Mouse (Mus musculus) stomach, postnatal 0 days (tissue): ENCODE data around the gene Oxsr1. TPM values are rescaled to one million over a fixed set of nuclear protein-coding genes. Genes with fewer than 3 reads are reported as not detected.

ENCODE experiments used
- ATAC-seq: fragments of 200-750 bp; cut with Nextera tagmentation; 2 replicates; pipeline ENCODE4 v1.8.0; 2017; ENCODE audit not compliant: low FRiP score, low TSS enrichment
- DNase-seq: peaks from one replicate; pipeline ENCODE4 v3.0.0-alpha.2; 2016; ENCODE audit warnings: low spot score
- H3K27ac ChIP-seq: fragments of 300-500 bp; sonication (generic); replicated peaks from 2 replicates; pipeline ENCODE4 v1.5.1; 2014; ENCODE audit warnings: mild to moderate bottlenecking, control low read depth
- H3K27me3 ChIP-seq: fragments of 300-500 bp; sonication (generic); 2 replicates; pipeline ENCODE4 v1.6.1; 2014; ENCODE audit warnings: low read length; ENCODE audit not compliant: control insufficient read depth, insufficient read depth
- H3K36me3 ChIP-seq: fragments of 300-500 bp; sonication (generic); 2 replicates; pipeline ENCODE4 v1.6.1; 2014; ENCODE audit warnings: low read length, mixed read lengths; ENCODE audit not compliant: control insufficient read depth, insufficient read depth
- H3K4me1 ChIP-seq: fragments of 300-500 bp; sonication (generic); replicated peaks from 2 replicates; pipeline ENCODE4 v1.6.1; 2014; ENCODE audit warnings: antibody characterized with exemption; ENCODE audit not compliant: control insufficient read depth, insufficient read depth
- H3K4me2 ChIP-seq: fragments of 300-500 bp; sonication (generic); replicated peaks from 2 replicates; pipeline ENCODE4 v1.6.1; 2014; ENCODE audit warnings: low read depth, mild to moderate bottlenecking, control low read depth, moderate library complexity
- H3K4me3 ChIP-seq: fragments of 300-500 bp; sonication (generic); 2 replicates; pipeline ENCODE4 v1.5.1; 2014; ENCODE audit warnings: low read depth, low read length, control low read depth
- H3K9ac ChIP-seq: fragments of 300-500 bp; sonication (generic); 2 replicates; pipeline ENCODE4 v1.6.1; 2014; ENCODE audit warnings: mild to moderate bottlenecking, low read length, control low read depth, mixed read lengths
- H3K9me3 ChIP-seq: fragments of 300-500 bp; sonication (generic); 2 replicates; pipeline ENCODE4 v1.6.1; 2016; ENCODE audit warnings: low read length; ENCODE audit not compliant: control insufficient read depth
- CTCF ChIP-seq: IDR thresholded peaks from 2 replicates; pipeline ENCODE4 v1.5.1; 2016; ENCODE audit warnings: antibody characterized with exemption, low read depth, mild to moderate bottlenecking, moderate library complexity
- EP300 ChIP-seq: optimal IDR thresholded peaks from 2 replicates; pipeline ENCODE3; 2016; ENCODE audit warnings: antibody characterized with exemption
- WGBS: fragments of 180-500 bp; shearing (Covaris S2); extraction: QIAGEN DNeasy Blood & Tissue Kit; methylation state at CpG from one replicate; pipeline ENCODE4 v1.1.7; 2014; 5-methylcytosine and 5-hydroxymethylcytosine counted together
- polyA plus RNA-seq: library from polyadenylated mRNA; unstranded; fragments of >200 nt; fragmentation: Nextera tagmentation; extraction: Ambion mirVana; gene quantifications from 2 replicates; pipeline ENCODE4 v1.2.1, GENCODE M21; 2015

Oxsr1 gene
- polyA plus RNA-seq, 1 experiment from 2014 or later = 8.7 TPM

DNA sequence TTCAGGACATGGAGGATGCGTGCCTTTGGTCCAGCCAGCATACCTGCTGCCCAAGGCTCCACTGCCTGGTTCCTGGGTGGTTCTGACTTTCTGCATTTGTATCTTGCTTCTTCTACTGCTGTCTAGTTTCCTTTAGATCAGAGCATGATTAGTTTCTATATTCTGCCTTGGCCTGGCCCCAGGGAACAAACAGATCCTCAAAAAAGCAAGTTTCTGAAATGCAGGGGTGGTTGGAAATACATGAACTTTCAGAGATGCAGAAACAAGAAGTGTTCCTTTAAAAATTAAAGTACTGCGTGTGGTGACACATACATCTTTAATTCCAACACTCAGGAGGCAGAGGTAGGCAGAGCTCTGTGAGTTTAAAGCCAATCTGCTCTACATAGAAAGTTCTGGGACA, 12.6 kb upstream of the Oxsr1 start:
- Histone ChIP-seq H3K36me3 (peaks cover 5% of the 10 kb centered on the region), H3K9me3 (no peaks in the 10 kb centered on the region)
- ATAC-seq = no peak

DNA sequence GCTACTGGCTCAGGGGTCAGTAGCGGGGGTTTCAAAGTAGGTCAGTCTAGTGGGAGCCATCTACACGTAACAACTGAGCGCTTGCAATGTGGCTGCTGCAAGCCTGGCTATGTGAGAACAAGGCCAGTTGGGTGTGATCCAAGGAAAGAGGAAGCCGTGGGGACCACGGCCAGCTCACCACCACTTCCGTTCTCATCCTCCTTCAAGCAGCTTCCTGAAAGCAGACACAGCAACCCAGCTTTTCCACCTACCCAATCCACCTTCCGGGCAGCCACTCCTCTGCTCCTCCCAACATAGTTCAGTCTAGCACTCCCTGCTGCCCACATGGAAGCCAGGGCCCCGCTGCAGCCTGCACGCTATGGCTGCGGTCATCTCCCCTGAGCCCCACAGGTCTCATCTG, 12.1 kb upstream of the Oxsr1 start:
- H3K27ac ChIP-seq = peak overlapping the region; percentile 1; the same call in 1 of the 2 replicates
- no peak overlapping the region for H3K4me3 ChIP-seq
- H3K4me2 ChIP-seq = no peak overlapping the region
- TF ChIP-seq CTCF = peak; percentile 10; the same call in 1 of the 2 replicates
- TF ChIP-seq EP300 = no peak
- peaks cover 5% of the 10 kb centered on the region for H3K36me3 ChIP-seq
- peak; percentile 46 for DNase-seq
- 40% methylated on average over 10 of the region's 10 CpGs for WGBS
- H3K4me1 ChIP-seq = peaks cover 5% of the 10 kb centered on the region; the same call in 1 of the 2 replicates
- H3K9me3 ChIP-seq = no peaks in the 10 kb centered on the region
- no peak overlapping the region for H3K9ac ChIP-seq
- no peak for ATAC-seq
- H3K27me3 ChIP-seq = no peaks in the 10 kb centered on the region

More for the DNA sequence above, 12.6 kb upstream of the Oxsr1 start:
- Histone ChIP-seq H3K4me1 (peaks cover 5% of the 10 kb centered on the region; the same call in 1 of the 2 replicates), H3K4me3 (no peak overlapping the region), H3K4me2 (no peak overlapping the region), H3K27me3 (no peaks in the 10 kb centered on the region), H3K27ac (0 out of 2 replicates have a peak overlapping the region, but pooled peaks have one; percentile 1), H3K9ac (no peak overlapping the region)
- no peak for DNase-seq
- 0 out of 2 replicates have a peak, but pooled peaks have one; percentile 0 for TF ChIP-seq CTCF
- TF ChIP-seq EP300 = no peak
- WGBS = 74% methylated on average over 2 of the region's 2 CpGs

DNA sequence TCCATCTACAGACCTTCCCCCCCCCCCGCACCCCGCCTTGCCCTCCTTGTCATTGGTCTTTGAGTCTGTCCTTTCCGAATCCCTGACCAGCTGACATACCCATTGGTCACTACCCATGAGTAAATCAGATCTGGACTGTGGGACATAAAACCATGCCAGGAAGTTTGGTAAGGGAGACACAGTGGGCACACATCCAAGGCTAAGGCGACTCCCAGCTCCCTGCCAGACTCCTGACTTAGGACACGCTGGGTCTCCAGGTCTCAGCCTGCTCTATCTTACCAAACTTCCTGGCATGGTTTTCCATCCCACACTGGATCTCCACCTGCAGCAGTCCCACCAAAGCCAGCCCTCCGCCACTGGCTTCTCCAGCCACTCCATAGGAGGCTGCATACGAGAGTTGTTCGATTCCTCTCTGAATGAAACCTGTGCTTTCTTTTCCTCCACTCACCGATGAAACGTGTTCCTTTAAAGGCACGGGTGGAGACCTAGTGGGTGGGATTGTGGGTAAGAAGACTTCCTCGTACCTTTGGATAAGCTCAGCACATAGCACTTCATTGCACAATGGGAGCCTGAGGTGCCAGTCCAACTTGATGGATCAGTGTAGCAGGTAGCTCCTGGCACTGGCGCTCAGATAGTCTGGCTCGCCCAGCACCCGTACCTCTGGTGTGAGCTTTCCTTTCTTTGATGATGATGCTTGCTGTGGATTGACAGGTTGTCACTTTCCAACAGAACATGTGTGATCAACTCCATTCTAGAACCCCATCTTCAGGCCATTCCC, 8.1 kb upstream of the Oxsr1 start:
- WGBS = 71% methylated on average over 15 of the region's 15 CpGs

DNA sequence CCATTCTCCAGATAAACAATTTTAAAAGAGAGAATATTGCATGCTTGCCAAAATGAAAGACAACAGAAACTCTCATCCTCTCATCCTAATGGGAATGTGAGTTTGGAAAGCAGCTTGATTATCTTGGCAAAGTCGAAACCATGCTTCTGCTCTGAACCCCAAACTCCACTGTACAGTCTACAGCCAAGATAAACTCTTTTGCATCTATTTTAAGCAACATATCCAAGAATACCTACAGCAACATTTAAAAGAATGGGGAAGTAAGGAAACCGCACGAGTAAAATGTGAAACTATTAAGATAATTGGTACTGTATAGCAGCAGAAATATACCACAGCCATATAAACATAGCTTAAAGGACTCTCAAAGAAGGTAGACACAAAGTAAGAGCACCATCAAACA, 6.3 kb upstream of the Oxsr1 start:
- H3K9me3 ChIP-seq = no peaks in the 10 kb centered on the region
- no peak overlapping the region for H3K4me3 ChIP-seq
- no peak for TF ChIP-seq EP300
- no peak for TF ChIP-seq CTCF
- no peaks in the 10 kb centered on the region for H3K36me3 ChIP-seq
- H3K27me3 ChIP-seq = no peaks in the 10 kb centered on the region
- 59% methylated on average over 3 of the region's 3 CpGs for WGBS
- no peak for DNase-seq
- H3K27ac ChIP-seq = no peak overlapping the region
- H3K9ac ChIP-seq = no peak overlapping the region
- no peak for ATAC-seq
- no peaks in the 10 kb centered on the region for H3K4me1 ChIP-seq
- no peak overlapping the region for H3K4me2 ChIP-seq

More for the DNA sequence above, 8.1 kb upstream of the Oxsr1 start:
- TF ChIP-seq CTCF = no peak
- peak; percentile 50 for TF ChIP-seq EP300
- Histone ChIP-seq H3K4me2 (peak overlapping the region; percentile 27; the same call in 1 of the 2 replicates), H3K9ac (no peak overlapping the region), H3K27ac (peak overlapping the region; percentile 85), H3K9me3 (no peaks in the 10 kb centered on the region), H3K27me3 (no peaks in the 10 kb centered on the region), H3K4me3 (no peak overlapping the region), H3K36me3 (no peaks in the 10 kb centered on the region), H3K4me1 (no peaks in the 10 kb centered on the region; the same call in 1 of the 2 replicates)
- DNase-seq = peak; percentile 62
- ATAC-seq = peak; percentile 91

DNA sequence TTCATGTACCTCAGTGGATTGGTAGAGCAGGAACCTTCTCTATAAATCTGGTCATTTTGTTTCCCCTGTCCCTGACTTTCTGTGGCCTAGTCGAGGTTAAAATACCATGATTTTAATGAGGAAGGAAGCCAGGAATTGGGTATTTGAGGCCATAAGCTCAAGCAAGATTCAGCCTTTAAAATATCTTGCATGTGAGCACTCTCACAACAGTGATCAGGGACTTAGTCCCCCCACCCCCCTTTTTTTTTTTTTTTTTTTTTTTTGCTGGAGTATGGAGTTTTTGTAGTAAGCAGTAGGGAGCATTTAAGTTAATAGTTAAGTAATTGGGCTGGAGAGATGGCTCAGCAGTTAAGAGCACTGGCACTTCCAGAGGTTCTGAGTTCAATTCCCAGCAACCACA, 1.9 kb upstream of the Oxsr1 start:
- Histone ChIP-seq H3K4me2 (no peak overlapping the region), H3K9ac (no peak overlapping the region), H3K27ac (no peak overlapping the region), H3K36me3 (no peaks in the 10 kb centered on the region), H3K9me3 (no peaks in the 10 kb centered on the region), H3K4me3 (no peak overlapping the region), H3K4me1 (no peaks in the 10 kb centered on the region; the same call in 1 of the 2 replicates), H3K27me3 (no peaks in the 10 kb centered on the region)
- 79% methylated on average over 1 of the region's 1 CpGs for WGBS
- no peak for ATAC-seq
- TF ChIP-seq CTCF (no peak), EP300 (no peak)
- no peak for DNase-seq

DNA sequence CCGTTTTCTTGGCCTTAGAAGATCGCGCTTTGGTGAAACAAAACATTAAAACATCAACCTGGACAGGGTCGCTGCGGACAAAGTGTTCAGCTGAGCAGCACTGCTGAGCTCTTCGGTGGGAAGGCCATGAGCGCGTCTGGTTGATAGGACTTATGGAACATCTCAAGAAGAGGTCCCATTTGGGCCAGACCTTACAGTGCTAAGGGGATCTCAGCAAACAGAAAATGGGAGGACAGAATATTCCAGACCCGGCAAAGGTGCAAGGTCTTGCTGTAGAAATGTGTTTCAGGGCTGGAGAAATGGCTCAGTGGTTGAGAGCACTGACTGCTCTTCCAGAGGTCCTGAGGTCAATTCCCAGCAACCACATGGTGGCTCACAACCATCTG, 1.0 kb upstream of the Oxsr1 start:
- H3K4me2 ChIP-seq = peak overlapping the region; percentile 69
- no peaks in the 10 kb centered on the region; the same call in 1 of the 2 replicates for H3K4me1 ChIP-seq
- H3K9me3 ChIP-seq = no peaks in the 10 kb centered on the region
- ATAC-seq = no peak
- no peaks in the 10 kb centered on the region for H3K36me3 ChIP-seq
- peak overlapping the region; percentile 93 for H3K27ac ChIP-seq
- H3K4me3 ChIP-seq = peak overlapping the region; percentile 84
- no peaks in the 10 kb centered on the region for H3K27me3 ChIP-seq
- no peak for DNase-seq
- 3% methylated on average over 9 of the region's 9 CpGs for whole genome bisulfite sequencing
- TF ChIP-seq CTCF (no peak), EP300 (no peak)
- peak overlapping the region; percentile 67 for H3K9ac ChIP-seq
